Mouse (Mus musculus) layer of hippocampus, adult 2 months (tissue): Measurements from ENCODE around the gene Adh4. TPM values are rescaled to one million over a fixed set of nuclear protein-coding genes. Genes with fewer than 3 reads are reported as not detected.
"Not testable (repeated sequence)": the region's sequence is repeated elsewhere in the genome, so short reads cannot be mapped to it uniquely, and the experiment has no call there.

Experiments used
- DNase-seq, 2 experiments: peaks; one replicate each; pipeline ENCODE4 v3.0.0; 2022; ENCODE audit warnings: low spot score in 2 of 2
- H3K27ac ChIP-seq: fragments of 200-600 bp; 2 replicates; pipeline ENCODE4 v1.8.1; 2022
- H3K4me3 ChIP-seq: fragments of 200-600 bp; 2 replicates; pipeline ENCODE4 v1.8.1; 2022; ENCODE audit warnings: mild to moderate bottlenecking
- CTCF ChIP-seq: fragments of 200-600 bp; conservative IDR thresholded peaks from 2 replicates; pipeline ENCODE4 v1.8.1; 2022; ENCODE audit warnings: antibody characterized with exemption, mild to moderate bottlenecking, moderate library complexity
- total RNA-seq, 2 experiments: library from RNA; stranded (reverse); gene quantifications; 2 replicates each; pipeline ENCODE4 v1.2.3; 2021

Gene Adh4
- total RNA-seq, 2 experiments from 2014 or later = not detected

GRCm38 (mm10) chr3:138458441-138458840, 43.2 kb downstream of the Adh4 start:
- Histone ChIP-seq H3K4me3 (no peak overlapping the region), H3K27ac (peak overlapping the region; percentile 32; the same call in 1 of the 2 replicates)
- DNase-seq = peak; percentile 40 to 74
- no peak for TF ChIP-seq CTCF

- Histone ChIP-seq H3K27ac (no peak overlapping the region; the same call in 1 of the 2 replicates), H3K4me3 (no peak overlapping the region)
- DNase-seq = no peak
- TF ChIP-seq CTCF = peak; percentile 64
Observed at GRCm38 (mm10) chr3:138460260-138460659, 45.0 kb downstream of the Adh4 start.

GRCm38 (mm10) chr3:138461832-138462231, 46.6 kb downstream of the Adh4 start:
- TF ChIP-seq CTCF = no peak
- Histone ChIP-seq H3K4me3 (no peak overlapping the region), H3K27ac (no peak overlapping the region)
- no peak for DNase-seq

- no peak overlapping the region for H3K27ac ChIP-seq
- no peak for DNase-seq
- H3K4me3 ChIP-seq = no peak overlapping the region
- TF ChIP-seq CTCF = peak; percentile 73
Observed at GRCm38 (mm10) chr3:138463137-138463536, 47.9 kb downstream of the Adh4 start.

- Histone ChIP-seq H3K27ac (no peak overlapping the region), H3K4me3 (no peak overlapping the region)
- DNase-seq = no peak
- TF ChIP-seq CTCF = no peak
Observed at GRCm38 (mm10) chr3:138463807-138464206, 48.5 kb downstream of the Adh4 start.

GRCm38 (mm10) chr3:138464573-138465147, 49.4 kb downstream of the Adh4 start:
- no peak overlapping the region for H3K27ac ChIP-seq
- no peak for TF ChIP-seq CTCF
- DNase-seq = no peak
- H3K4me3 ChIP-seq = no peak overlapping the region

GRCm38 (mm10) chr3:138466656-138467055, 51.4 kb downstream of the Adh4 start:
- not testable (repeated sequence) for H3K4me3 ChIP-seq, DNase-seq, H3K27ac ChIP-seq

GRCm38 (mm10) chr3:138471066-138471465, 55.8 kb downstream of the Adh4 start:
- TF ChIP-seq CTCF = no peak
- DNase-seq = no peak
- Histone ChIP-seq H3K27ac (no peak overlapping the region), H3K4me3 (no peak overlapping the region)

- no peak for DNase-seq
- TF ChIP-seq CTCF = no peak
- Histone ChIP-seq H3K4me3 (no peak overlapping the region), H3K27ac (no peak overlapping the region)
Observed at GRCm38 (mm10) chr3:138479489-138479888, 64.2 kb downstream of the Adh4 start.

Other genes starting within 250 kb of the Adh4 start
- gene 4930579F01Rik, start 221.6 kb upstream of the Adh4 start, total RNA-seq = not detected
- under 1 TPM in 1 of 2 experiments, not detected in 1; 0.10 TPM for gene Adh7, start 197.7 kb upstream of the Adh4 start, total RNA-seq
- gene Adh1, start 154.5 kb upstream of the Adh4 start, total RNA-seq = 1 to 10 TPM in 1 of 2 experiments, under 1 TPM in 1; 0.61 to 1.1 TPM
- gene Adh6a, start 102.2 kb upstream of the Adh4 start, total RNA-seq = not detected
- gene Adh6b, start 73.7 kb upstream of the Adh4 start, total RNA-seq = not detected
- gene Adh5, start 27.6 kb downstream of the Adh4 start, total RNA-seq = 10 to 100 TPM; 69.6 to 70.8 TPM
- gene Metap1, start 74.0 kb downstream of the Adh4 start, total RNA-seq = 10 to 100 TPM; 43.8 to 46.0 TPM
- gene Eif4e, start 110.7 kb downstream of the Adh4 start, total RNA-seq = 100 to 1,000 TPM; 180 to 182 TPM